Mouse (Mus musculus) spleen, adult 18-20 months (tissue): ENCODE data around the gene Zfp146.
A peak's percentile ranks its signal among the peaks of the same experiment; 100 is the strongest.
"Not testable (repeated sequence)": the region's sequence is repeated elsewhere in the genome, so short reads cannot be mapped to it uniquely, and the experiment has no call there.

Source experiments
- DNase-seq, 2 experiments: peaks; one replicate each; pipeline ENCODE4 v3.0.0; 2022; ENCODE audit warnings: mixed read lengths in 2 of 2

Zfp146 gene

DNA sequence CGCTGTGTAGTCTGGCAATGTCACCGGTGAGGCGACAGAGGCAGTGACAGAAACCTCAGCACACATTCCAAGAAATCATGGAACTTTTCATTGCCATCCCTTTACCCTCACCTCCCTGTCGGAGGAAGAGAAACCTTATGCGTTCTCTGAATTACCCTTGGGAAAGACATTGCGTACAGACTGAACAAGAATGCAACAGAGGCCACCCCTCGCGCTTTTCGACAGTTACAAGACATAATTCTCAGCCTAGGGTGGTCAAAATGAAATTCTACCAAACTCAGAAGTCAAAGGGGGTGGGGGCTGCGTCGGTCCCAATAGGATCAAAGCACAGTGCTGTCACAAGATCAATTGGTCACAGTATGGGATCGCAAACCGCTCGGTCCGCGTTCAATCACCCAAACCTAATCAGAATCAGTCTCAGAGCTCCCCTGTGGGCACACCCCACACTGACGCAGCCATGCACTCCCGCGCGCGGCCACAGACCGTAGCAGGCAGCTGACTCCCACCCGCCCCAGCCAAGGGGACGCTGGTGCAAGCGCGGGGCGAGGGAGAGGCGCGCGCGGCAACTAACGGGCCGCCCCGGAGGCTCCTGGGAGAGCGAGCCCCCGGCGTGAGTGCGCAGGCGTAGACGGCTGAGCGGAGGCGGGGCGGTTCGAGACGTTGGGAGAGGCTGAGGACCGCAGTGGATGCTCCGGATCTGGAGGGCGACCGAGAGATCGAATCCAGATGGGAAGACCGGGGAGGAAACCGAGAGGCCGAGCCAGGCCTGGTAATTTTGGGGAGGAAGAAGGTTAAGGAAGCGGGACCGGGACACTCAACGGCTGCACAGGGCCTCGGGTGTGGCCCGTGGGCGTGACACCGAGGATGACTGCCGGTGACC lies 48.0 kb downstream of the Zfp146 start, which contains the start of gene Zfp382:
Zfp382 (plus strand) TSS at position 635 of the 880 bp plus-strand sequence.
- DNase-seq, result peak; percentile 75 to 90

DNA sequence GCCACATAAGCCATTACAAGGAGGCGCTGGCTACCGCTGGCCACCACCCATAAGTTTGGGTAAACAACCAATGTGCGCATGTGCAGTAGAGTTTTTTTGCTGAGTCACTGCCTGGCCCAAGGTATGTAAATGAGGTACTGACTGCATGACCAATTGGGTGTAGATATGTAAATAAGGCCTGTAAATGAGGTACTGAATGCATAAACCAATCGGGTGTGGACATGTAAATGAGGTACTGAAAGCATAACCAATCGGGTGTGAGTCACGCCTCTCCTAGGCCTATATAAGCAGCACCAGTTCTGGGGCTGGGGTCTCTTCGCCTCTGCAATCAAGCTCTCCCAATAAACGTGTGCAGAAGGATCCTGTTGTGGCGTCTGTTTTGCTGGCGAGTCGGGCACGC lies 51.6 kb downstream of the Zfp146 start:
- DNase-seq, result not testable (repeated sequence)

DNA sequence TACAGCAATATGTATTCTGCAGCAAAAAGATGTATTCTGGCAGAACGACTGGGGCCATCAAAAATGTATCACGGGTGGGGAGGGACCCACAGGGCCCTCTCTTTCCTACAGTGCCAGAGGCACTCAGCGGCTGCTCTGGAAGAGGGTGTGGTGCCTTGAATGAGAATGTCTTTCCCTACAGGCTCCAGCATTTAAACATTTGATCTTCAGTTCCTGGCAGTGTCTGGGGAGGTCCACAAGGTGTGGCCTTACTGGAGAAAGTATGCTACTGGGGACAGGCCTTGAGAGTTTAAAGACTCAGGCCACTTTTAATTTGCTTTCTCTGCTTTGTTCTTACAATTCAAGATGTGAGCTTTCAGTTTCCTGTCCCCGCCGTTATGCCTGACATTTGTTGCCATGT lies 53.5 kb downstream of the Zfp146 start:
- no peak for DNase-seq
